Mouse (Mus musculus) neutrophil, adult 59 days (primary cell): Measurements from ENCODE around the gene Lin28b. TPM values are rescaled to one million over a fixed set of nuclear protein-coding genes. Genes with fewer than 3 reads are reported as not detected.

Experiments used
- total RNA-seq, 2 experiments: library from RNA; stranded (reverse); gene quantifications; 1 replicate in 1 of 2; 2 replicates in 1 of 2; pipeline ENCODE4 v1.2.4; 2023

The Lin28b gene
- total RNA-seq: not detected

GRCm38 (mm10) chr10:45485761-45486602 lies at the start of gene Lin28b:
Gene Lin28b (minus strand): TSS chr10:45486395.

GRCm38 (mm10) chr10:45335434-45336422 lies 150.5 kb downstream of the Lin28b start, which contains the start of gene Bves:
Gene Bves (plus strand): TSS chr10:45335772.

Other genes with a start within 250 kb of the Lin28b start
- not detected for gene Bves, start 150.6 kb downstream of the Lin28b start, total RNA-seq
- 10 to 100 TPM; 11.0 to 16.4 TPM for gene Hace1, start 91.4 kb upstream of the Lin28b start, total RNA-seq